Mouse (Mus musculus): ENCODE data around the gene Tmem206.

GRCm38 (mm10) chr1:191304216-191304615 lies 21.5 kb upstream of the Tmem206 start:
- no peak for TF ChIP-seq POLR2A (IDR thresholded peaks at IDR 0.05; ENCODE audit: borderline replicate concordance, control insufficient read depth, low read depth, low read length)
- no peak for TF ChIP-seq CTCF (IDR thresholded peaks at IDR 0.05; ENCODE audit: control insufficient read depth, insufficient read depth, low read length)
